Mouse (Mus musculus): ENCODE data around the gene 0610010K14Rik.

Gene 0610010K14Rik

DNA sequence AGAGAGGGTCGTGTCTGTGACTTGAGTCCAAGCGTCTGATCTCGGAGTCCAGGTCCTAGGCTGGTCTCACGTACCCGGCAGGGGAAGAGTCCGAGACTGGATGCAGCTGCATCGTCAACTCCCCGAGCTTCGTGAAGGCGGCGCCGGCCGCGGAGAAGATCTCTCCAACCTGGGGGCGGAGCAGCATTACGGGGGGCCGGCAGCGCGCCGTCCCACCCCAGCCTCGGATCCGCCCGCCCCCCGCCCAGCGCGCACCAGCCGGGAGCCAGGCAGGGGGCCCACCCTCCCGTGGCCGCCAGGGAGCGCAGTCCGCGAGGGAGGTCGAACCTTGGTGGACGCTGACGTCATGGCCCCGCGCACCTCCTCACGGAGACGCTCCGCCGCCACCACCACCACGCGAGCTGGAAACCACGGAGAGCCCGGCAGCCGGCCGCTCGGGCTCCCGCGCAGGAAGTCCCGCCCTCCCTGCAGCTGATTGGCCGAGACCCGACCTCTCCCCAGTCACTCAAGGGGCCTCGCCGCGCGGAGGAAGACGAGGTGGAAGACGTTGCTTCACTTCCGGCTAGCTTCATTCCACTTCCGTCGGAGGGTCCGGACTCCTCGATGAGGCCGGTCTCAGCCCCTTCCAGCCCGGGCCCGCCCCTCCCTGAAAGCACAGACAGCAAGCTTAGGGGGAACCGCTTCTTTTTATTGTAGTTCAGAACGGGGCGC lies at the start of gene 0610010K14Rik:
Gene 0610010K14Rik (minus strand): TSS at position 458 of the 711 bp plus-strand sequence.
- peak; percentile 95 for DNase-seq (ENCODE audit: low spot score)

DNA sequence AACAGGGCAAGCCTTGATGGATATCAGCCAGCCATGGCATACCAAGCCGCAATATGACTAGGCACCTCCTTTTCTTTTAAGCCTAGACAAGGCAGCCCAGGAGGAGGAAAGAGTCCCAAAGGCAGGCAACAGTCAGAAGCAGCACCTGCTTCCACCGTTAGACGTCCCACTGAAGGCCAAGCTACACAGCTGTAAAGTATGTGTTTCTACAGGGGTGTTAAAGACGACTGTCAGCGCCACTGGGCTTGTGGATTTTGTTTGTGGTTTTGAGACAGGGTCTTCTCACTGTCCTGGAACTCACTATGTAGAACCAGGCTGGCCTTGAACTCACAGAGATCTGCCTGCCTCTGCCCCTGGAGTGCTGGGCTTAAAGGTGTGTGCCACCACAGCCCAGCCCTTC lies 48.0 kb upstream of the 0610010K14Rik start:
- no peak for DNase-seq (ENCODE audit: low spot score)

DNA sequence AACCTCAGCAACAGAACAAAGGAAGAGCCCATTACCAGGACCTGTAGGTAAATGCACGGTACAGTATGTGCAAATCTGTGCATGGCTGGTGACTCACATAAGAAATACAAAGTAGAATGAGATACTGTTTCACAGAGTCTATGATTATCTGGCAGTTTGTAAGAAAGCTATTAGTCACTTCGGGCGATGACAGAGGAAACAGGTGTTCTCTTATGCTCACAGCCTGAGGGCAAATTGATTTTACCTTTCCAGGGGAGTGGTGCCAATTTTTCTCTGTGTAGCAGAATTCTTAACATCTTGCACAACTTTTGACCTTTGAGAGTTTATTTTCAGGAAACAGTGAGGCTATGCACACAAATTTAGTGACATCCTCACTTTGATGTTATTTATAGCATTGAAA lies 47.0 kb upstream of the 0610010K14Rik start:
- no peak for DNase-seq (ENCODE audit: low spot score)

GRCm38 (mm10) chr11:70283666-70284065 lies 46.0 kb upstream of the 0610010K14Rik start:
- no peak for DNase-seq (ENCODE audit: low spot score)

GRCm38 (mm10) chr11:70280441-70280840 lies 42.7 kb upstream of the 0610010K14Rik start:
- DNase-seq (ENCODE audit: low spot score) = no peak

DNA sequence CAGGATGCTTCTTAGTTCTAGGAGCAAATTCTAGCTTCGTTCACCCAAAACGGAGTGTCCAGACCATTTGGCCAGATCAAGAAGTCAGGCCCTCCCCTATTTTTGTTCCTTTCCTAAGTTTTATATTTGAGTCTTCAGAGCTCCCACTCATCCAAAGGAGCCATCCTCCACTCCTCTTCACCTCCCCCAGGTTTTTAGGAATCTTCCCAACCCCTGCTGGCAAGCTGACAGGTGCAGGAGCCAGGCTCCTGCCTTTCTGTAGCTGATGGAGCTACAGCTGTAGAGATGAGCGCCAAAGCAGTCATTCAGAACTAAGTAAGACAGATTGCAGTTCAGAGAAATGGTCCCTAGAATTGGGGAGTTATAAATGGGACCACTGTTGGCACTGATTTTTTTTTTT lies 41.2 kb upstream of the 0610010K14Rik start:
- DNase-seq (ENCODE audit: low spot score) = no peak

DNA sequence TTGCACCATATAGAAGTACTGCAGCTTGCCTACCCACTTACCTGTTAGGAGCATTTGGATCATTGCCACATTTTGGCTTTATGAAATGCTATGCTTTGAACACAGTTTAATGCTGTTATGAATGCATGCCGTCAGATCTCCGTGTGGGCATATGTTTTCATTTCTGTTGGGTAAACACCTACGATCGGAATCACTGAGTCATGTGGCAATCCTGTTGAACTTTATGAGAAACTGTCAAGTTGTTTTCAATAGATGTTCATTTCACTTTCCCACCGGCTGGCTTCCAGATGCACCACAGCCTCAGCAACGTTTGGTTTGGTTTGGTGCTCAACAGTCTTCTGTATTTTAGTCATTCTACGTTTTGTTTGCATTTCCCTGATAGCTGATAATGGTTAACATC lies 33.9 kb upstream of the 0610010K14Rik start:
- DNase-seq (ENCODE audit: low spot score) = no peak

DNA sequence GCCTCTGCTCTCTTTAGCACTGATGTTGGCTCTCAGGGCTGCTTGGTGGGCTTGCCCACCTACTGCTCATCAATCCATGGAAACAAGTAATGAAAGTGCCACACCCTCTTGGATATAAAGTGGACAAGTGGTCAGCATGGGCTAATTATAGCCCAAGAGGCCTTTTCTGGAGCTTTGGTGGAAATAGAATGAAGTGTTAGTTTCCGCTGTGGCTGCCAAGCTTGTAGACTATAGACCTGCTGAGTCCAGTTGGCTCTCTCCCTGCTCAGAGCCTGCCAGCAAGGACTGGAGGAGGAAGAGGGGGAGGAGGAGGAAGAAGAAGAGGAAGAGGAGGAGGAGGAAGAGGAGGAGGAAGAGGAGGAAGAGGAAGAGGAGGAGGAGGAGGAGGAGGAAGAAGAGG lies 28.7 kb upstream of the 0610010K14Rik start:
- DNase-seq (ENCODE audit: low spot score) = no peak

- DNase-seq (ENCODE audit: low spot score) = no peak
Measured at GRCm38 (mm10) chr11:70265819-70266218, 28.1 kb upstream of the 0610010K14Rik start.

GRCm38 (mm10) chr11:70265252-70265651 lies 27.5 kb upstream of the 0610010K14Rik start:
- DNase-seq (ENCODE audit: low spot score) = no peak

GRCm38 (mm10) chr11:70259035-70259434 lies 21.3 kb upstream of the 0610010K14Rik start:
- no peak for DNase-seq (ENCODE audit: low spot score)

GRCm38 (mm10) chr11:70254931-70255531 lies 17.3 kb upstream of the 0610010K14Rik start, which contains the start of gene Alox12:
TSS of gene Alox12 (minus strand) at chr11:70255353.
- no peak for DNase-seq (ENCODE audit: low spot score)

DNA sequence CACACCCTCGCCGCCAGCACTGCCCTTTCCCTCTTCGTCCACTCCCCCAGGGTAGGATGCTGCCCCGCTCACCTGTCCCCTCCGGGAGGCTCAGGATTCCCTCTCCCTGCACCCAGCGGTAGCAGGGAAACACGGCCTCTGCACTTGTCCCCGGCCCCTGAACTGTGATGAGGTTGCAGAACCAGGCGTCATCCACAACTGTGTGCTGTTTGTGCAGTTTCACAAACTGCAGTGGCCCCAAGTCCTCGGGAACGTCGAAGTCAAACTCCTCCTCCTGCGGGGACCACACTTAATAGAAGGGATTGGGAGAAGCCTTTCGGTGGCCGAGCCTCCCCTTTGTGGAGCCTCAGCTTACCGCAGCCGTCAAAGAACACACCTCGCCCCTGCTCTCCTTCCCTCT lies 16.6 kb upstream of the 0610010K14Rik start:
- DNase-seq (ENCODE audit: low spot score) = no peak

GRCm38 (mm10) chr11:70251853-70252252 lies 14.1 kb upstream of the 0610010K14Rik start:
- no peak for DNase-seq (ENCODE audit: low spot score)

GRCm38 (mm10) chr11:70250150-70250549 lies 12.4 kb upstream of the 0610010K14Rik start:
- no peak for DNase-seq (ENCODE audit: low spot score)

- DNase-seq (ENCODE audit: low spot score) = no peak
Measured at GRCm38 (mm10) chr11:70247136-70247845, 9.6 kb upstream of the 0610010K14Rik start.

DNA sequence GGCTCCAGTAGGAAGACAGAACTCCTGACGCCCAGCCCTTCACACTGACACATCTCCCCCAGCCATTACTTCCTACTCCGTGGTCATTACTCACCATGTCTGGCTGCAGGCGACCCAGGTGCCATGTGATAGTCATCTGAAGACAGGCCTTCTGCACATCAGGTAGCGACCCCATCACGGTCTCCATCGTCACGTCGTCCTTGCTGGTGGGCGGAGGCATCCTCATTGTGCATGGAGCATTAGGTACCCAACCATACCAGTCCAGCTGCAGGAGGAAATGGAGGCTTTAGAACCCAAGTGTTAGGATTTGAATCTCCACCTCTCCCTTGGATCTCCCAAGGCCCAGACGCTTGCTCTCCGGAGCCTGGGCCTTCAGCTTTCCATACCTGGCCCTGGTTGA lies 4.9 kb upstream of the 0610010K14Rik start:
- no peak for DNase-seq (ENCODE audit: low spot score)

DNA sequence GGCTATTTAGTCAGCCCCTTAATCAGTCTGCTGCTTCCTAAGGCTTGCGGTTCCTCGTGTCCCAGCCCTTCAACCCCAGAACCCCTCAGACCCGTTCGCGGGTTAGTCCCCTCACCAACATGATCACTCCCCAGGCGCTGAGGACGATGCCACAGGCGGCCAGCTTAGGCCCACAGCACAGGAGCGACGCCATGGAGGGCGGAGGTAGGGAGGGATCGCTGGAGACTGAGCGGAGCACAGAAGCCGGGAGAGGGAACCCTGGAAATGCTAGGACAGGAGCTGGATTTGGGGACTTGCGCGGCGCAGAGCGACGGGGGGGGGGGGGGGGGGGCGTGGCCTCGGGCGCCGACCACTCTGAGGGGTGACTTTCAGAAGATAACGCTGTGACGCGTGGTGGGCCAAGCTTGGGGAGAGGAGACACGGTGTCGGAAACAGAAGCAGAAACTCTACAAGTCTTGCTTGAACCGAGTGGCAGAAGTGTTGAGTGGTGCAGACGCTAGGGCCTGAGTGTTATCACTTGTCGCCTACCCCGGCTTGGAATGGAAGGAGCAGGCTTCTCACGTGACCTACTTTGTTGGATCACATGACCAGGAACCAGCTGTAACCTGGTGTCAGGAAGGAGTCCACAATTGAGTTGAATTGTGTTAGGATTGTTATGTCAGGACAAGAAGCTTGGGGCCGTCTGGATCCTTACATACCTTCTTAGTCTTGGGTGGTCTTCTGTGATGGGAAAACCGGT lies 2.0 kb upstream of the 0610010K14Rik start, which contains the start of the genes Gm21988 and Rnasek:
Gene Gm21988 (minus strand): TSS at position 290 of the 739 bp plus-strand sequence.
Gene Rnasek (minus strand): TSS at position 302 of the 739 bp plus-strand sequence.
- DNase-seq (ENCODE audit: low spot score) = no peak

DNA sequence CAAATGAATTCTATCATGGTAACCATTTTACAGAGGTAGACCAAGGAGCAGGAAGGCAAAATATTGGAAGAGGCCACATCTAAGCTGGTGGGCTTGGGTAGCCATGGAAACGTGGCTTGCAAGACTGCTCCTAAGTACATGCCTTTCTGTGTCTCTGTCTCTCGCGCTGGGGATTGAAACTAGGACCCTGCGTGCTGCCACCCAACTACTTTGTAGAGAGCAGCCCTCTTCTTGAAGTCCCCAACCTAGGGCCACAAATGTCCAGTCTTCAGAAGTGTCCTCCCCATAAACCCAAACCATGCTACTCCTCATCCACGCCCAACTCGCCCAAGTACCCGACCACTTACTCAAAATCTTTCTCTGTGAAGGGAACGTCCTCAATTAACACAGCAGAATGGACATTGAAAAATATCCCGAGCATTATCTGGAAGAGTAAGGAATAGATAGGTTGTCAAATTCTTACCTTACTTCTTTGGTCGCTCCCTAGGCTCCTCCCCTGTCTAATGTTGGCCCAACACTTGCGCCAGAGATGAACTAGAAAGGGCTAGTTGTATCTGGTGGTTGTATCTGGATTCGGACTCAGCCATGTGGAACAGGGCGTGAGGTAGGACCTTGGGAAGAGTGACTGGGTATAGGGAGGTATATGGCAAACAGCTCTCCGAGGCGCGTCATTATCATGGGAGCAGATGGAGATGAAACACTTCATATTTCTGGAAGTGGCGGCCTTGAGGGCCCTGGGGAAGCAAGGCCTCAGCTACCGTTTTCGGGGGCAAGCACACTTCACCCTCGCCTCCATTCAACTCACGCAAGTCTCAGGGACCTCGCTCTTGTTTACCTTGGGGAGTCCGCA lies 1.1 kb upstream of the 0610010K14Rik start:
- DNase-seq (ENCODE audit: low spot score) = no peak

- no peak for DNase-seq (ENCODE audit: low spot score)
Measured at GRCm38 (mm10) chr11:70236717-70237116, 997 bp downstream of the 0610010K14Rik start.

- DNase-seq (ENCODE audit: low spot score) = no peak
Measured at GRCm38 (mm10) chr11:70235254-70235900, 2.3 kb downstream of the 0610010K14Rik start.
